Mouse (Mus musculus) liver, adult 2 months (tissue): Measurements from ENCODE around the gene Pdlim7.

Experiments used
- CTCF ChIP-seq: fragments of 200-500 bp; IDR thresholded peaks from 2 replicates; pipeline ENCODE4 v1.5.1; 2011; ENCODE audit warnings: low read depth, low read length, control low read depth
- POLR2A ChIP-seq: fragments of 200-500 bp; IDR thresholded peaks from 2 replicates; pipeline ENCODE4 v1.6.1; 2011; ENCODE audit warnings: low read length, control low read depth; ENCODE audit not compliant: insufficient read depth; ENCODE audit errors: extremely low read depth

DNA sequence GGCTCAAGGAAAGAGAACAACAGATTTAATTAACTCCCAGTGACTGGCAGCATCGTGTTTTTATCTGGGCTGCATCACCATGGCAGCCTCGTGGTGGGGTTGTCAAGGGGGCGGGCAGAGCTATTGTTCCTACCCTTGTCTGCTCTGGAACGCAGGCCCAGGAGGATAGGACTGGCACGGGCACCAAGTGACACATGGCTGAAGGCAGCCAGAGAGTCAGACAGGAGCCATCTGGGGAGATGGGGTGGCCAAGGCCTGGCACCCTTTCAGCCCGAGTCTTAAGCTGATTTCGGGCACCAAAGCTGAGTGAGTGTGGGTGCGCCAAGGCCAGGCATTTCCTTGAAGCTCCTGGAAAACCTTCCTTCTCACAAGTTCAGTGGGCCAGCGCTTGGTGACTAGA is 43.1 kb downstream of the Pdlim7 start:
- TF ChIP-seq CTCF (no peak), POLR2A (no peak)
